Mouse (Mus musculus): ENCODE results near the gene Atg5. TPM values are rescaled to one million over a fixed set of nuclear protein-coding genes. Genes with fewer than 3 reads are reported as not detected.
"Not testable (repeated sequence)": the region's sequence is repeated elsewhere in the genome, so short reads cannot be mapped to it uniquely, and the experiment has no call there.

The Atg5 gene
- polyA plus RNA-seq, 2 experiments from 2014 or later = 38.8 to 57.3 TPM

GRCm38 (mm10) chr10:44315276-44315675, 47.1 kb downstream of the Atg5 start:
- no peak for ATAC-seq

GRCm38 (mm10) chr10:44316280-44317270, 48.4 kb downstream of the Atg5 start:
- ATAC-seq = no peak

GRCm38 (mm10) chr10:44322166-44322565, 54.0 kb downstream of the Atg5 start:
- ATAC-seq = no peak

GRCm38 (mm10) chr10:44323070-44323775, 55.1 kb downstream of the Atg5 start:
- ATAC-seq = no peak

GRCm38 (mm10) chr10:44323836-44324235, 55.7 kb downstream of the Atg5 start:
- no peak for ATAC-seq

GRCm38 (mm10) chr10:44325551-44326500, 57.7 kb downstream of the Atg5 start:
- ATAC-seq = no peak

- ATAC-seq = no peak
Observed at GRCm38 (mm10) chr10:44327057-44327456, 58.9 kb downstream of the Atg5 start.

GRCm38 (mm10) chr10:44328347-44328746, 60.2 kb downstream of the Atg5 start:
- ATAC-seq = peak; percentile 66

GRCm38 (mm10) chr10:44330717-44331116, 62.6 kb downstream of the Atg5 start:
- ATAC-seq = no peak

- ATAC-seq = no peak
Observed at GRCm38 (mm10) chr10:44331469-44331868, 63.3 kb downstream of the Atg5 start.

GRCm38 (mm10) chr10:44332656-44333055, 64.5 kb downstream of the Atg5 start:
- ATAC-seq = not testable (repeated sequence)

- ATAC-seq = not testable (repeated sequence)
Observed at GRCm38 (mm10) chr10:44336641-44337382, 68.7 kb downstream of the Atg5 start.

GRCm38 (mm10) chr10:44338571-44338970, 70.4 kb downstream of the Atg5 start:
- ATAC-seq = no peak

GRCm38 (mm10) chr10:44339326-44339725, 71.2 kb downstream of the Atg5 start:
- ATAC-seq = no peak

GRCm38 (mm10) chr10:44340928-44341327, 72.8 kb downstream of the Atg5 start:
- ATAC-seq = no peak

- no peak for ATAC-seq
Observed at GRCm38 (mm10) chr10:44341826-44342521, 73.8 kb downstream of the Atg5 start.

- ATAC-seq = no peak
Observed at GRCm38 (mm10) chr10:44343351-44343750, 75.2 kb downstream of the Atg5 start.

- no peak for ATAC-seq
Observed at GRCm38 (mm10) chr10:44347549-44348172, 79.5 kb downstream of the Atg5 start.

- ATAC-seq = no peak
Observed at GRCm38 (mm10) chr10:44348474-44349415, 80.6 kb downstream of the Atg5 start.

Data from activated CD4-positive, CD25-positive, alpha-beta regulatory T cell, adult 4 months (primary cell).